Mouse (Mus musculus) midbrain, embryonic 14.5 days (tissue): Measurements from ENCODE around the gene Olfr3. TPM values are rescaled to one million over a fixed set of nuclear protein-coding genes. Genes with fewer than 3 reads are reported as not detected.

Source experiments
- ATAC-seq: fragments of 200-750 bp; cut with Nextera tagmentation; 2 replicates; pipeline ENCODE4 v1.8.0; 2017; ENCODE audit warnings: moderate number of reproducible peaks, moderate library complexity; ENCODE audit not compliant: low FRiP score, low TSS enrichment
- DNase-seq: peaks from one replicate; pipeline ENCODE4 v3.0.0-alpha.2; 2015
- H3K27ac ChIP-seq: fragments of 300-500 bp; sonication (generic); replicated peaks from 2 replicates; pipeline ENCODE4 v1.5.1; 2014; ENCODE audit warnings: mild to moderate bottlenecking, low read depth, low read length, moderate library complexity
- H3K27me3 ChIP-seq: fragments of 300-500 bp; sonication (generic); 2 replicates; pipeline ENCODE4 v1.6.1; 2014; ENCODE audit warnings: low read length, control low read depth, mixed read lengths; ENCODE audit not compliant: control insufficient read depth, insufficient read depth
- H3K36me3 ChIP-seq: fragments of 300-500 bp; sonication (generic); 2 replicates; pipeline ENCODE4 v1.6.1; 2014; ENCODE audit warnings: low read length, control low read depth; ENCODE audit not compliant: control insufficient read depth, insufficient read depth
- H3K4me1 ChIP-seq: fragments of 300-500 bp; sonication (generic); 2 replicates; pipeline ENCODE4 v1.6.1; 2014; ENCODE audit warnings: mild to moderate bottlenecking, antibody characterized with exemption, low read length, control low read depth; ENCODE audit not compliant: control insufficient read depth, insufficient read depth
- H3K4me2 ChIP-seq: fragments of 300-500 bp; sonication (generic); 2 replicates; pipeline ENCODE4 v1.6.1; 2014; ENCODE audit warnings: mild to moderate bottlenecking, low read length, moderate library complexity
- H3K4me3 ChIP-seq: fragments of 300-500 bp; sonication (generic); replicated peaks from 2 replicates; pipeline ENCODE4 v1.5.1; 2014; ENCODE audit warnings: low read depth, low read length
- H3K9ac ChIP-seq: fragments of 300-500 bp; sonication (generic); replicated peaks from 2 replicates; pipeline ENCODE4 v1.6.1; 2014; ENCODE audit warnings: mild to moderate bottlenecking, low read length, moderate library complexity
- H3K9me3 ChIP-seq: fragments of 300-500 bp; sonication (generic); 2 replicates; pipeline ENCODE4 v1.6.1; 2016; ENCODE audit warnings: low read length, control low read depth, mixed read lengths; ENCODE audit not compliant: control insufficient read depth
- WGBS: fragments of 180-500 bp; shearing (Covaris S2); extraction: QIAGEN DNeasy Blood & Tissue Kit; methylation state at CpG from one replicate; pipeline ENCODE4 v1.1.7; 2014; 5-methylcytosine and 5-hydroxymethylcytosine counted together
- polyA plus RNA-seq: library from polyadenylated mRNA; unstranded; fragments of >200 nt; fragmentation: Nextera tagmentation; extraction: Ambion mirVana; gene quantifications from 2 replicates; pipeline ENCODE4 v1.2.1, GENCODE M21; 2014

Olfr3 gene
- polyA plus RNA-seq: not detected in 2 replicates

GRCm38 (mm10) chr2:36816932-36817331 lies at the start of gene Olfr3:
Gene Olfr3, minus strand, starts transcription at chr2:36817032.
- Histone ChIP-seq H3K27ac (no peak within 1 kb of the TSS), H3K4me3 (no peak within 1 kb of the TSS), H3K4me2 (no peak within 1 kb of the TSS), H3K27me3 (no peaks in the 10 kb centered on the region), H3K9ac (no peak within 1 kb of the TSS), H3K9me3 (peaks cover 9% of the 10 kb centered on the region; the same call in 1 of the 2 replicates), H3K36me3 (no peaks in the 10 kb centered on the region), H3K4me1 (no peaks in the 10 kb centered on the region)
- no peak for DNase-seq
- 75% methylated on average over 1 of the region's 1 CpGs for WGBS
- no peak for ATAC-seq

DNA sequence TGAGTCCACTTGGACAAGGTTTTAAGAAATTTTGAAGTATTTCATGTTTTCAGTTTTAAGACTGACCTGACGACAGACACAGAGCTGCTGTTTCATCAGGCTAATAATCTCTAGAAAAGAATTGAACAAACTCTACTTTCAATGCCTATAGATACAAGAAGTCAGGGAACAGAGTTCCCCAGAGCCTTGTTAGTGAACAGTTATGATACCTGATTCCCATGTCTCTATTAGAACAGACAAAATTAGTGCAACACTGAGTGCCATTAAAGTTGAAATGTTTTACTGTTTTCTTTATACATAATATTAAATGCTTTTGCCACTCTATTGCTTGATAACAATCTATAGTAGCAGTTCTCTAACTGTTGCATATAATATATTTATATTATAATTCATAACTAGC lies 45.7 kb upstream of the Olfr3 start, which contains the start of gene Olfr351:
Gene Olfr351 (minus strand): TSS at position 101 of the 400 bp plus-strand sequence.
- no peak within 1 kb of the TSS for H3K27ac ChIP-seq
- ATAC-seq (no peak), DNase-seq (no peak)
- H3K9ac ChIP-seq: no peak within 1 kb of the TSS
- H3K4me2 ChIP-seq: no peak within 1 kb of the TSS
- H3K9me3 ChIP-seq: peaks cover 10% of the 10 kb centered on the region
- H3K4me1 ChIP-seq: no peaks in the 10 kb centered on the region
- H3K27me3 ChIP-seq: no peaks in the 10 kb centered on the region
- H3K36me3 ChIP-seq: no peaks in the 10 kb centered on the region
- H3K4me3 ChIP-seq: no peak within 1 kb of the TSS
- 80% methylated on average over 1 of the region's 1 CpGs for WGBS

DNA sequence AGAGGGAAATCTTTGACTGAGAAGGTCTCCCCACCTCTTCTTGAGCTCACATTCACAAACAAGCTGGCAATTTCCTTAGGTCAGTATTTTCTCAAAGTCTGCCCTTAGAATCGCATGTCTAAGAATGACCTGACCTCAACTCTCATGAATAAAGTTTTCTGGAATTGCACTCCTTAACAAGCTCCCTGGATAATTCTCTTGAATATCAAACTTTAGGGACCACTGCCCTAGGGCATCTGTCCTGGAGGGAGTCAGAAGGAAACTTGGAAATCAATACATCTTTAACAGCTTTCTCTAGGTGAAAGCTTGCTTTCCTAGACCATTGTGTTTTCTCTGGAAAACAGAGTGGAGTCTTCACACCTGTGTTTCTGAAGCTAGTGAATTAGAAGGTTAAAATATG lies 29.2 kb upstream of the Olfr3 start, which contains the start of gene Olfr350:
Gene Olfr350 (plus strand): TSS at position 301 of the 400 bp plus-strand sequence.
- H3K4me2 ChIP-seq: no peak within 1 kb of the TSS
- peaks cover 10% of the 10 kb centered on the region; the same call in 1 of the 2 replicates for H3K9me3 ChIP-seq
- WGBS: 94% methylated on average over 1 of the region's 1 CpGs
- no peak for DNase-seq
- H3K4me1 ChIP-seq: no peaks in the 10 kb centered on the region
- ATAC-seq: no peak
- no peaks in the 10 kb centered on the region for H3K36me3 ChIP-seq
- no peaks in the 10 kb centered on the region for H3K27me3 ChIP-seq
- no peak within 1 kb of the TSS for H3K27ac ChIP-seq
- no peak within 1 kb of the TSS for H3K4me3 ChIP-seq
- no peak within 1 kb of the TSS for H3K9ac ChIP-seq

DNA sequence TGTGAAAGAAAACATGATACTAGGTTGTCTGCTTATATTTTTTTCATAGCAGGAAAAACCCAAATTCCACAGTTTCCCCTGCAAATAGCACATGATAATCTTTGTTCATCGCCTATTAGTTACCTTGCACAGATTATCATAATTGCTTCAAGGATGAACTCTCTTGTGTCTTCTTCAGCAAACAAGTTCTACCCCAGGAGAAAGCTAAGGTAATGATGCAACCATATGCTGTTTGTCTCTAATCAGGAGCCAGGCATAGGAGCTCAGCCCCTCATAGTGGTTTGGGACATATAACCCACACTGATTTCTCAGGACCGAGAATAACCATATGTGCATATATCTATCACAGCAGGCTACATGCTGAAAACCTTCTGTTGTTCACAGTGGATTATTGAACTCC lies 26.6 kb downstream of the Olfr3 start, which contains the start of gene Olfr50:
Gene Olfr50 (plus strand): TSS at position 301 of the 400 bp plus-strand sequence.
- H3K9ac ChIP-seq: no peak within 1 kb of the TSS
- no peak within 1 kb of the TSS for H3K4me3 ChIP-seq
- H3K27ac ChIP-seq: no peak within 1 kb of the TSS
- H3K9me3 ChIP-seq: peaks cover 20% of the 10 kb centered on the region; the same call in 1 of the 2 replicates
- no peaks in the 10 kb centered on the region for H3K27me3 ChIP-seq
- ATAC-seq (no peak), DNase-seq (no peak)
- 74% methylated on average over 2 of the region's 2 CpGs for WGBS
- H3K4me1 ChIP-seq: no peaks in the 10 kb centered on the region
- no peaks in the 10 kb centered on the region for H3K36me3 ChIP-seq
- no peak within 1 kb of the TSS for H3K4me2 ChIP-seq

DNA sequence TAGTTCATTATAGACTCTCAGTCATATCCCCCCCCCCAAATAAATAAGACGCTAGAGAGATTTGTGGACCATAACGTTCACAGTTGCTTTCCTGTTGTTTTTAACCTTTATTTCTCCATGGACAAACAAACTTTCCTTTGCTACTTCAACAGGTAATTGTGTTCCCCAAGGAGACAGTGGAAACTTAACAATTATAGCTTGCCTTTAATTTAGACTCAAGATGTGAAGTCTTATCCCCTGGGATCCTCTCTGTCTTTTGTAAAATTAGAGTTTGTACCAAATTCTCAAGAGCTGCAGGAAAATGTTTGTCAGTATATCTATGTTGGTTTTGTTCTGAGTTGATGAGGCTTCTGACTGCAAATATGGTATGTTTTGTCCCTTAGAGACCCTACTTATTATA lies 32.9 kb downstream of the Olfr3 start, which contains the start of gene Olfr348:
Gene Olfr348 (plus strand): TSS at position 301 of the 400 bp plus-strand sequence.
- no peak within 1 kb of the TSS for H3K9ac ChIP-seq
- no peak for ATAC-seq
- H3K4me2 ChIP-seq: no peak within 1 kb of the TSS
- peaks cover 15% of the 10 kb centered on the region; the same call in 1 of the 2 replicates for H3K9me3 ChIP-seq
- WGBS: 65% methylated on average over 2 of the region's 2 CpGs
- no peaks in the 10 kb centered on the region for H3K27me3 ChIP-seq
- no peak within 1 kb of the TSS for H3K27ac ChIP-seq
- H3K4me3 ChIP-seq: no peak within 1 kb of the TSS
- no peak for DNase-seq
- H3K4me1 ChIP-seq: no peaks in the 10 kb centered on the region
- no peaks in the 10 kb centered on the region for H3K36me3 ChIP-seq

Other genes starting within 250 kb of the Olfr3 start
- not detected in 2 replicates for gene Olfr345, start 177.0 kb downstream of the Olfr3 start, polyA plus RNA-seq
- gene Olfr346, start 131.2 kb downstream of the Olfr3 start, polyA plus RNA-seq: not detected in 2 replicates
- not detected in 2 replicates for gene Olfr347, start 85.1 kb downstream of the Olfr3 start, polyA plus RNA-seq
- not detected in 2 replicates for gene Olfr348, start 32.8 kb downstream of the Olfr3 start, polyA plus RNA-seq
- gene Olfr50, start 26.5 kb downstream of the Olfr3 start, polyA plus RNA-seq: not detected in 2 replicates
- not detected in 2 replicates for gene Olfr350, start 29.3 kb upstream of the Olfr3 start, polyA plus RNA-seq
- gene Olfr351, start 45.6 kb upstream of the Olfr3 start, polyA plus RNA-seq: not detected in 2 replicates
- gene Olfr352, start 51.4 kb upstream of the Olfr3 start, polyA plus RNA-seq: not detected in 2 replicates
- not detected in 2 replicates for gene Olfr353, start 75.9 kb upstream of the Olfr3 start, polyA plus RNA-seq
- not detected in 2 replicates for gene Olfr354, start 88.6 kb upstream of the Olfr3 start, polyA plus RNA-seq
- gene Olfr355, start 111.9 kb upstream of the Olfr3 start, polyA plus RNA-seq: not detected in 2 replicates
- not detected in 2 replicates for gene Olfr356, start 120.1 kb upstream of the Olfr3 start, polyA plus RNA-seq
- not detected in 2 replicates for gene Olfr357, start 176.8 kb upstream of the Olfr3 start, polyA plus RNA-seq
- not detected in 2 replicates for gene Olfr358, start 192.3 kb upstream of the Olfr3 start, polyA plus RNA-seq
- not detected in 2 replicates for gene Olfr360, start 248.7 kb upstream of the Olfr3 start, polyA plus RNA-seq